Mouse (Mus musculus) erythroblast, embryonic 14.5 days (primary cell): Measurements from ENCODE around the gene Prss42.

Source experiments
- GATA1 ChIP-seq: IDR thresholded peaks from 2 replicates; pipeline ENCODE4 v1.6.1; 2012; ENCODE audit warnings: low read length, inconsistent platforms, mixed read lengths
- TAL1 ChIP-seq: IDR thresholded peaks from 3 replicates; pipeline ENCODE4 v1.6.1; 2012; ENCODE audit warnings: low read length, inconsistent platforms, mixed read lengths

- TF ChIP-seq TAL1 (no peak), GATA1 (no peak)
Measured at GRCm38 (mm10) chr9:110803294-110803693, 5.3 kb downstream of the Prss42 start.
